Mouse (Mus musculus): Measurements from ENCODE around the gene Noto. TPM values are rescaled to one million over a fixed set of nuclear protein-coding genes. Genes with fewer than 3 reads are reported as not detected.

The Noto gene
- polyA plus RNA-seq, 1 experiment: not detected

DNA sequence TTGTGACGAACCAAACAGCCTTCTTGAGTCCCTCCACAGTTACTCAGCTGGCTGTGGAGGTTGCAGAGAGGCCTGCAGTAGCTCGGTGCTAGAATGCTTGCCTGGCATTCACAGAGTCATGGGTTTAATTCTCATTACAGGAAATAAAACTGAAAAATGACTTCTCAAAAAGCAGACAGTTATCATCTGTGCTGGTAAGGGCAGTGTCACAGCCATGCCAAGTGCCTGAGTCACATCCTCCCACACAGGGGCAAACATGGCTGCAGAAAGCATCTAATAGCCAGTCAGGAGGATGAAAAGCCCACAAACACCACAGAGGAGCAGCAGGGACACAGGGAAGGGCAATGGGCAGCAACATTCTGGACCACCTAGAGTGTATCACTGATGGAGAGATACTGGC is 40.9 kb upstream of the Noto start:
- TF ChIP-seq E2F4 (IDR thresholded peaks at IDR 0.05; ENCODE audit: insufficient read depth): no peak
- no peak for TF ChIP-seq MAX (IDR thresholded peaks at IDR 0.05; ENCODE audit: low read depth)
- peak in 1 of 3 experiments; percentile 51 for TF ChIP-seq MYOD1 (IDR thresholded peaks at IDR 0.05; ENCODE audit: control insufficient read depth in 1 of 3, insufficient read length in 2 of 3, low read depth in 2 of 3)
- peak; percentile 26; the same call in 1 of the 2 replicates for TF ChIP-seq CEBPB (IDR thresholded peaks at IDR 0.05; ENCODE audit: insufficient read depth, poor library complexity, severe bottlenecking)
- TF ChIP-seq MYOG (IDR thresholded peaks at IDR 0.05; ENCODE audit: control insufficient read depth in 1 of 3, insufficient read depth in 1 of 3, insufficient read length in 2 of 3, low read depth in 2 of 3): no peak
- no peak for TF ChIP-seq POLR2AphosphoS2 (IDR thresholded peaks at IDR 0.05; ENCODE audit: insufficient read length, low read depth)
- H3K4me2 ChIP-seq (ENCODE audit: low read depth): peak overlapping the region; percentile 28

DNA sequence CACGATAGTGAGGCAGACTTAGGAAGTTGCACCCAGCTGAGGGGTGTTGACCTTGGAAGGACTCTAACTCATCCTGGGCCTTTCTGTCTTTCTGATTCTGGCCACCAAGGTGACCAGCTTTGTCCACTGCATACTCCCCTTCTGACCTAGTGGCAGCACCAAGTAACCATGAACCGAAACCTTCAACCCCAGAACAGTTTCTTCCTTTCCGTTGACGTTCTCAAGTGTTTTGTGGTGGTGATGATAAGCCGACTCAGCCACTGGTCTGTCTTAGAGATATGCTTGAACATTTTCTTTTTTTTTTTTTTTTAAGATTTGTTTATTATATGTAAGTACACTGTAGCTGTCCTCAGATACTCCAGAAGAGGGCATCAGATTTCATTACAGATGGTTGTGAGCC is 35.1 kb upstream of the Noto start:
- TF ChIP-seq MYOG (IDR thresholded peaks at IDR 0.05; ENCODE audit: control insufficient read depth in 1 of 3, insufficient read depth in 1 of 3, insufficient read length in 2 of 3, low read depth in 2 of 3) (no peak), USF1 (IDR thresholded peaks at IDR 0.05; ENCODE audit: low read depth) (no peak), REST (IDR thresholded peaks at IDR 0.05; ENCODE audit: insufficient read depth, insufficient read length) (no peak), MYOD1 (IDR thresholded peaks at IDR 0.05; ENCODE audit: control insufficient read depth in 1 of 3, insufficient read length in 2 of 3, low read depth in 2 of 3) (no peak), POLR2AphosphoS2 (IDR thresholded peaks at IDR 0.05; ENCODE audit: insufficient read length, low read depth) (no peak), TCF3 (IDR thresholded peaks at IDR 0.05; ENCODE audit: insufficient read length, low read depth) (no peak), TCF12 (IDR thresholded peaks at IDR 0.05; ENCODE audit: insufficient read depth, poor library complexity, severe bottlenecking) (no peak)
- Histone ChIP-seq H3K4me2 (ENCODE audit: low read depth) (no peak overlapping the region), H3ac (ENCODE audit: control insufficient read depth, insufficient read length) (no peak overlapping the region), H3K4me3 (no peak overlapping the region), H3K79me2 (ENCODE audit: control insufficient read depth, insufficient read depth) (no peaks in the 10 kb centered on the region), H3K27me3 (ENCODE audit: control insufficient read depth, insufficient read depth, insufficient read length) (peaks cover 9% of the 10 kb centered on the region), H3K36me3 (ENCODE audit: control insufficient read depth, insufficient read depth) (no peaks in the 10 kb centered on the region)

More for the DNA sequence above, 40.9 kb upstream of the Noto start:
- no peak overlapping the region for H3ac ChIP-seq (ENCODE audit: control insufficient read depth, insufficient read length)
- no peaks in the 10 kb centered on the region for H3K27me3 ChIP-seq (ENCODE audit: control insufficient read depth, insufficient read depth, insufficient read length)
- H3K79me2 ChIP-seq (ENCODE audit: control insufficient read depth, insufficient read depth): no peaks in the 10 kb centered on the region
- H3K4me3 ChIP-seq: no peak overlapping the region
- no peaks in the 10 kb centered on the region for H3K36me3 ChIP-seq (ENCODE audit: control insufficient read depth, insufficient read depth)

DNA sequence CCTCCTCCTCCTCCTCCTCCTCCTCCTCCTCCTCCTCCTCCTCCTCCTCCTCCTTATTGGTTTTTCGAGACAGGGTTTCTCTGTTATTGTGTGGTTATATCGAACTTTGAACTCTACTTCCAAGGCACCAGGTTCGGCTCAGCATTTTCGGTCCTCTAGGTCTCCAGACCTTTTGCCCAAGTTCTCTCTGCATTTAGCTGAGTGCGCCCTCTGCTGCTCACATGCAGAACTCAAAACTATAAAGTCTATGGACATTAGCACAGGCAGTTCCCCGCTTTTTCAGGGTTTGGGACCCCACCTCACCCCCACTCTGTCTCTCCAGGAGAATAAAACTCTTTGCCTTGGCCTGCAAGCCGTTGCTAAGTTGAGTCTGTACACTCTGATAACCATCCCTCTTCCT is 31.9 kb upstream of the Noto start:
- H3K4me2 ChIP-seq (ENCODE audit: low read depth): no peak overlapping the region
- no peaks in the 10 kb centered on the region for H3K36me3 ChIP-seq (ENCODE audit: control insufficient read depth, insufficient read depth)
- no peak overlapping the region for H3K4me3 ChIP-seq
- peaks cover 18% of the 10 kb centered on the region for H3K27me3 ChIP-seq (ENCODE audit: control insufficient read depth, insufficient read depth, insufficient read length)
- TF ChIP-seq TCF12 (IDR thresholded peaks at IDR 0.05; ENCODE audit: insufficient read depth, poor library complexity, severe bottlenecking) (no peak), E2F4 (IDR thresholded peaks at IDR 0.05; ENCODE audit: insufficient read depth) (no peak), USF1 (IDR thresholded peaks at IDR 0.05; ENCODE audit: low read depth) (no peak), MAX (IDR thresholded peaks at IDR 0.05; ENCODE audit: low read depth) (no peak), POLR2A (IDR thresholded peaks at IDR 0.05; ENCODE audit: insufficient read length, low read depth) (no peak), MYOD1 (IDR thresholded peaks at IDR 0.05; ENCODE audit: control insufficient read depth in 1 of 3, insufficient read length in 2 of 3, low read depth in 2 of 3) (no peak), MYOG (IDR thresholded peaks at IDR 0.05; ENCODE audit: control insufficient read depth in 1 of 3, insufficient read depth in 1 of 3, insufficient read length in 2 of 3, low read depth in 2 of 3) (no peak), TCF3 (IDR thresholded peaks at IDR 0.05; ENCODE audit: insufficient read length, low read depth) (no peak)
- no peak overlapping the region for H3ac ChIP-seq (ENCODE audit: control insufficient read depth, insufficient read length)
- no peaks in the 10 kb centered on the region for H3K79me2 ChIP-seq (ENCODE audit: control insufficient read depth, insufficient read depth)

DNA sequence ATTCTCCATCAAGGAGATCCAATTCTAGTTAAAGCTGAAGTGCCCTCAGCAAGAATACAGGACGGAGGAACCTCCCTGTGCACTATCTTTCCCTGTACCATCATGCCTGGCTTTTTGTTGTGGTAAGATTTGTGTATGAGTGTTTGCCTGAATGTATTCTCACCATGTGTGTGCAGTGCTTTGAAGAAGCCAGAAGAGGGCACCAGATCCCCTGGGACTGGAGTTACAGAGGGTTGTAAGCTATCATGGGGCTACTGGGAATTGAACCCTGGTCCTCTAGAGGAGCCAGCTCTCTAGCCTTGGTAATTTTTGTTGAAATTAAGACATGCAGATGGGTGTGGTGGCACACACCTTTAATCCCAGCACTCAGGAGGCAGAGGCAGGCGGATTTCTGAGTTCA is 28.3 kb upstream of the Noto start:
- Histone ChIP-seq H3K4me2 (ENCODE audit: low read depth) (no peak overlapping the region), H3ac (ENCODE audit: control insufficient read depth, insufficient read length) (no peak overlapping the region), H3K36me3 (ENCODE audit: control insufficient read depth, insufficient read depth) (no peaks in the 10 kb centered on the region), H3K79me2 (ENCODE audit: control insufficient read depth, insufficient read depth) (no peaks in the 10 kb centered on the region), H3K27me3 (ENCODE audit: control insufficient read depth, insufficient read depth, insufficient read length) (peaks cover 27% of the 10 kb centered on the region), H3K4me3 (no peak overlapping the region)
- TF ChIP-seq SRF (IDR thresholded peaks at IDR 0.05; ENCODE audit: control insufficient read depth, insufficient read length, low read depth) (no peak), MYOG (IDR thresholded peaks at IDR 0.05; ENCODE audit: control insufficient read depth in 1 of 3, insufficient read depth in 1 of 3, insufficient read length in 2 of 3, low read depth in 2 of 3) (no peak), MAX (IDR thresholded peaks at IDR 0.05; ENCODE audit: low read depth) (no peak), POLR2A (IDR thresholded peaks at IDR 0.05; ENCODE audit: insufficient read length, low read depth) (no peak), TCF3 (IDR thresholded peaks at IDR 0.05; ENCODE audit: insufficient read length, low read depth) (no peak), MYOD1 (IDR thresholded peaks at IDR 0.05; ENCODE audit: control insufficient read depth in 1 of 3, insufficient read length in 2 of 3, low read depth in 2 of 3) (no peak), POLR2AphosphoS2 (IDR thresholded peaks at IDR 0.05; ENCODE audit: insufficient read length, low read depth) (no peak), USF1 (IDR thresholded peaks at IDR 0.05; ENCODE audit: low read depth) (no peak), E2F4 (IDR thresholded peaks at IDR 0.05; ENCODE audit: insufficient read depth) (no peak), TCF12 (IDR thresholded peaks at IDR 0.05; ENCODE audit: insufficient read depth, poor library complexity, severe bottlenecking) (no peak), CEBPB (IDR thresholded peaks at IDR 0.05; ENCODE audit: insufficient read depth, poor library complexity, severe bottlenecking) (no peak)

DNA sequence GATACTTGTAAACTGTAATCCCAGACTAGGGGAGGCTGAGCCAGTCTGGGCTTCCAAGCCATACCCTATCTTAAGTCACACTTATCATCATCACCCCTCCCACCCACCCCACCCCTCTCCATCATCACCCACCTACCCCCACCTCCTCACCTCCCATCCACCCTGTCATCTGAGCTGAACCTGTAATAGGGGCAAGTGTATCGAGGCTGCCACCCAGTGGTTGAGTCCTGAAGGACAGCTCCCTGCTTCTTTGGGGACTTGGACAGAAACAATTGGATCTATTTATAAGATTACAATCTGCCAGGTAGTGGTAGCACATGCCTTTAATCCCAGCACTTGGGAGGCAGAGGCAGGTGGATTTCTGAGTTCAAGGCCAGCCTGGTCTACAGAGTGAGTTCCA is 26.5 kb upstream of the Noto start:
- TF ChIP-seq MYOD1 (IDR thresholded peaks at IDR 0.05; ENCODE audit: control insufficient read depth in 1 of 3, insufficient read length in 2 of 3, low read depth in 2 of 3) (no peak), REST (IDR thresholded peaks at IDR 0.05; ENCODE audit: insufficient read depth, insufficient read length) (no peak), SRF (IDR thresholded peaks at IDR 0.05; ENCODE audit: control insufficient read depth, insufficient read length, low read depth) (no peak), TCF3 (IDR thresholded peaks at IDR 0.05; ENCODE audit: insufficient read length, low read depth) (no peak)
- Histone ChIP-seq H3K36me3 (ENCODE audit: control insufficient read depth, insufficient read depth) (no peaks in the 10 kb centered on the region), H3K4me3 (no peak overlapping the region)

More for the DNA sequence above, 26.5 kb upstream of the Noto start:
- peaks cover 29% of the 10 kb centered on the region for H3K27me3 ChIP-seq (ENCODE audit: control insufficient read depth, insufficient read depth, insufficient read length)
- H3K4me2 ChIP-seq (ENCODE audit: low read depth): no peak overlapping the region
- H3K79me2 ChIP-seq (ENCODE audit: control insufficient read depth, insufficient read depth): no peaks in the 10 kb centered on the region
- no peak overlapping the region for H3ac ChIP-seq (ENCODE audit: control insufficient read depth, insufficient read length)

All from myocyte (in vitro differentiated cells).